Mouse (Mus musculus) myocyte (in vitro differentiated cells): ENCODE results near the gene Vtcn1. TPM values are rescaled to one million over a fixed set of nuclear protein-coding genes. Genes with fewer than 3 reads are reported as not detected.
"Not testable (repeated sequence)": the region's sequence is repeated elsewhere in the genome, so short reads cannot be mapped to it uniquely, and the experiment has no call there.

Experiments
- H3K27me3 ChIP-seq: one replicate; pipeline ENCODE4 v1.6.1; 2011; ENCODE audit not compliant: control insufficient read depth, insufficient read depth, insufficient read length
- H3K36me3 ChIP-seq: one replicate; pipeline ENCODE4 v1.6.1; 2011; ENCODE audit not compliant: control insufficient read depth, insufficient read depth
- H3K4me2 ChIP-seq: one replicate; pipeline ENCODE4 v1.6.1; 2011; ENCODE audit warnings: low read depth, control low read depth
- H3K4me3 ChIP-seq: one replicate; pipeline ENCODE4 v1.5.1; 2011; ENCODE audit warnings: mild to moderate bottlenecking, control low read depth, moderate library complexity
- H3K79me2 ChIP-seq: one replicate; pipeline ENCODE4 v1.6.1; 2011; ENCODE audit not compliant: control insufficient read depth, insufficient read depth
- H3ac ChIP-seq: one replicate; pipeline ENCODE4 v1.6.1; 2011; ENCODE audit not compliant: control insufficient read depth, insufficient read length
- CEBPB ChIP-seq: IDR thresholded peaks from 2 replicates; pipeline ENCODE4 v1.6.1; 2011; ENCODE audit warnings: mild to moderate bottlenecking, moderate library complexity; ENCODE audit not compliant: poor library complexity, insufficient read depth, severe bottlenecking
- E2F4 ChIP-seq: IDR thresholded peaks from one replicate; pipeline ENCODE4 v1.6.1; 2011; ENCODE audit warnings: mild to moderate bottlenecking, control low read depth, moderate library complexity; ENCODE audit not compliant: insufficient read depth
- MAX ChIP-seq: IDR thresholded peaks from one replicate; pipeline ENCODE4 v1.6.1; 2011; ENCODE audit warnings: low read depth, mild to moderate bottlenecking, control low read depth
- MYOD1 ChIP-seq, 3 experiments: IDR thresholded peaks; one replicate each; pipeline ENCODE4 v1.6.1; 2011; ENCODE audit warnings: control low read depth in 2 of 3, low read depth in 2 of 3, mild to moderate bottlenecking in 2 of 3, moderate library complexity in 1 of 3; ENCODE audit not compliant: insufficient read length in 2 of 3, control insufficient read depth in 1 of 3
- MYOG ChIP-seq, 3 experiments: IDR thresholded peaks; one replicate each; pipeline ENCODE4 v1.6.1; 2011; ENCODE audit warnings: control low read depth in 2 of 3, low read depth in 2 of 3, mild to moderate bottlenecking in 2 of 3; ENCODE audit not compliant: insufficient read length in 2 of 3, control insufficient read depth in 1 of 3, insufficient read depth in 1 of 3
- POLR2A ChIP-seq: IDR thresholded peaks from one replicate; pipeline ENCODE4 v1.6.1; 2011; ENCODE audit warnings: low read depth, mild to moderate bottlenecking, control low read depth, moderate library complexity; ENCODE audit not compliant: insufficient read length
- POLR2AphosphoS2 ChIP-seq: IDR thresholded peaks from one replicate; pipeline ENCODE4 v1.6.1; 2011; ENCODE audit warnings: low read depth, control low read depth; ENCODE audit not compliant: insufficient read length
- REST ChIP-seq: IDR thresholded peaks from one replicate; pipeline ENCODE4 v1.6.1; 2011; ENCODE audit warnings: mild to moderate bottlenecking, control low read depth, moderate library complexity; ENCODE audit not compliant: insufficient read depth, insufficient read length
- SRF ChIP-seq: IDR thresholded peaks from one replicate; pipeline ENCODE4 v1.6.1; 2011; ENCODE audit warnings: low read depth; ENCODE audit not compliant: control insufficient read depth, insufficient read length
- TCF12 ChIP-seq: IDR thresholded peaks from one replicate; pipeline ENCODE4 v1.6.1; 2011; ENCODE audit warnings: mild to moderate bottlenecking, control low read depth; ENCODE audit not compliant: poor library complexity, insufficient read depth, severe bottlenecking
- TCF3 ChIP-seq: IDR thresholded peaks from one replicate; pipeline ENCODE4 v1.6.1; 2011; ENCODE audit warnings: low read depth, control low read depth; ENCODE audit not compliant: insufficient read length
- USF1 ChIP-seq: IDR thresholded peaks from one replicate; pipeline ENCODE4 v1.6.1; 2011; ENCODE audit warnings: low read depth, mild to moderate bottlenecking, control low read depth, moderate library complexity
- polyA plus RNA-seq: library from polyadenylated mRNA; unstranded; fragments of >200 nt; fragmentation: generic; extraction: Trizol; gene quantifications from one replicate; pipeline ENCODE4 v1.2.1, GENCODE M21; 2012; ENCODE audit warnings: missing spikeins

The Vtcn1 gene
- polyA plus RNA-seq, 1 experiment = 0.11 TPM

- H3K4me3 ChIP-seq = no peak overlapping the region
- H3K36me3 ChIP-seq = no peaks in the 10 kb centered on the region
- H3ac ChIP-seq = no peak overlapping the region
- no peaks in the 10 kb centered on the region for H3K79me2 ChIP-seq
- H3K27me3 ChIP-seq = peaks cover 3% of the 10 kb centered on the region
- TF ChIP-seq TCF3 (no peak), MYOD1 (IDR thresholded peaks at IDR 0.05; ENCODE audit: control insufficient read depth in 1 of 3, insufficient read length in 2 of 3, low read depth in 2 of 3) (no peak), POLR2AphosphoS2 (no peak), SRF (no peak), MAX (no peak), TCF12 (no peak), MYOG (IDR thresholded peaks at IDR 0.05; ENCODE audit: control insufficient read depth in 1 of 3, insufficient read depth in 1 of 3, insufficient read length in 2 of 3, low read depth in 2 of 3) (no peak), CEBPB (no peak), E2F4 (no peak), USF1 (no peak), POLR2A (no peak), REST (no peak)
- no peak overlapping the region for H3K4me2 ChIP-seq
These were observed 19.3 kb upstream of the Vtcn1 start for GRCm38 (mm10) chr3:100805925-100806324.

GRCm38 (mm10) chr3:100810461-100810860 lies 14.8 kb upstream of the Vtcn1 start:
- Histone ChIP-seq H3K4me3 (no peak overlapping the region), H3K79me2 (no peaks in the 10 kb centered on the region), H3K4me2 (no peak overlapping the region), H3K36me3 (no peaks in the 10 kb centered on the region), H3ac (no peak overlapping the region), H3K27me3 (peaks cover 10% of the 10 kb centered on the region)
- TF ChIP-seq POLR2A (no peak), MAX (no peak)

GRCm38 (mm10) chr3:100811836-100812235 lies 13.4 kb upstream of the Vtcn1 start:
- H3K27me3 ChIP-seq = peaks cover 10% of the 10 kb centered on the region
- no peak overlapping the region for H3ac ChIP-seq
- H3K4me2 ChIP-seq = no peak overlapping the region
- TF ChIP-seq POLR2A = no peak
- no peak for TF ChIP-seq E2F4
- no peak for TF ChIP-seq CEBPB
- no peak for TF ChIP-seq USF1
- TF ChIP-seq MYOG (IDR thresholded peaks at IDR 0.05; ENCODE audit: control insufficient read depth in 1 of 3, insufficient read depth in 1 of 3, insufficient read length in 2 of 3, low read depth in 2 of 3) = no peak
- no peak for TF ChIP-seq REST
- TF ChIP-seq MAX = no peak
- TF ChIP-seq MYOD1 (IDR thresholded peaks at IDR 0.05; ENCODE audit: control insufficient read depth in 1 of 3, insufficient read length in 2 of 3, low read depth in 2 of 3) = no peak
- no peak for TF ChIP-seq SRF
- no peak for TF ChIP-seq TCF3
- no peak for TF ChIP-seq POLR2AphosphoS2
- TF ChIP-seq TCF12 = no peak
- no peaks in the 10 kb centered on the region for H3K79me2 ChIP-seq
- no peaks in the 10 kb centered on the region for H3K36me3 ChIP-seq
- H3K4me3 ChIP-seq = no peak overlapping the region

- not testable (repeated sequence) for H3K36me3 ChIP-seq, H3K4me3 ChIP-seq, H3K79me2 ChIP-seq, H3K4me2 ChIP-seq, H3ac ChIP-seq
- H3K27me3 ChIP-seq = peaks cover 17% of the 10 kb centered on the region
These were observed 9.8 kb upstream of the Vtcn1 start for GRCm38 (mm10) chr3:100815490-100815889.

- Histone ChIP-seq H3K36me3 (no peaks in the 10 kb centered on the region), H3K27me3 (peaks cover 8% of the 10 kb centered on the region), H3K79me2 (no peaks in the 10 kb centered on the region), H3K4me2 (no peak overlapping the region), H3K4me3 (no peak overlapping the region), H3ac (no peak overlapping the region)
- no peak for TF ChIP-seq USF1
- TF ChIP-seq POLR2AphosphoS2 = no peak
- TF ChIP-seq TCF12 = no peak
- no peak for TF ChIP-seq MAX
- no peak for TF ChIP-seq POLR2A
- no peak for TF ChIP-seq SRF
- TF ChIP-seq REST = no peak
- no peak for TF ChIP-seq E2F4
- TF ChIP-seq CEBPB = no peak
- no peak for TF ChIP-seq TCF3
- TF ChIP-seq MYOG (IDR thresholded peaks at IDR 0.05; ENCODE audit: control insufficient read depth in 1 of 3, insufficient read depth in 1 of 3, insufficient read length in 2 of 3, low read depth in 2 of 3) = no peak
- no peak for TF ChIP-seq MYOD1 (IDR thresholded peaks at IDR 0.05; ENCODE audit: control insufficient read depth in 1 of 3, insufficient read length in 2 of 3, low read depth in 2 of 3)
These were observed 6.5 kb upstream of the Vtcn1 start for GRCm38 (mm10) chr3:100818709-100819108.
